Mouse (Mus musculus): Measurements from ENCODE around the gene Synpo2. TPM values are rescaled to one million over a fixed set of nuclear protein-coding genes. Genes with fewer than 3 reads are reported as not detected.

Synpo2 gene
- total RNA-seq, 1 experiment: 1.6 TPM

DNA sequence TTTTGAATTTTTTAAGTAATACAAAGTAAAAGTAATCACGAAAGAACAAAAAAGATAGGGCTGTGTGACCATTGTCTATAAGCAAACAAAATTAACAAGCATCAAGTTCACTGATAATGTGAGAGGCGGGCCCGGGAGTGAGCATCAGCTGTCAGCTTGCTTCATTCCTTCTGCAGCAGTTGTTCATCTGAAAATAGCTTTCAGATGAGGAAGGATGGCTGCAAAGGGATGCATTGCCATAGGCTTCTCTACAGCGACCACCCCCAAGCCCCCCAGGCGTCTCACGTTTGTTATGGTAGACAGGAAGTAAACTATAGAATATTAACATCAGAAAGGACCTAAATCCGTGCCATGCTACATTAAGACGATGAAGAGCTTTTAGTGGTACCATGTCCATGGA lies 202.1 kb downstream of the Synpo2 start:
- Histone ChIP-seq H3K4me1 (ENCODE audit: control insufficient read depth in 2 of 2, insufficient read depth in 2 of 2, low read length in 2 of 2, poor library complexity in 1 of 2) (no peaks in the 10 kb centered on the region), H3K9ac (ENCODE audit: insufficient read depth, low read depth, low read length, poor library complexity, severe bottlenecking) (no peak overlapping the region), H3K9me3 (ENCODE audit: control insufficient read depth, insufficient read depth, low read depth, low read length) (no peaks in the 10 kb centered on the region), H3K4me3 (ENCODE audit: insufficient read depth in 1 of 2, low read depth in 1 of 2, low read length in 2 of 2, poor library complexity in 1 of 2, severe bottlenecking in 1 of 2) (no peak overlapping the region), H3K27ac (ENCODE audit: insufficient read depth, low read depth, low read length, poor library complexity, severe bottlenecking) (no peak overlapping the region), H3K36me3 (ENCODE audit: control insufficient read depth, insufficient read depth, low read length, poor library complexity, severe bottlenecking) (no peaks in the 10 kb centered on the region)
- in situ Hi-C loops (cut with MboI; ENCODE audit: low sequenced_read_pairs in 2 of 2, unreplicated experiment in 2 of 2): no loop called here
- TF ChIP-seq ZNF384 (IDR thresholded peaks at IDR 0.05; ENCODE audit: low read depth, low read length) (no peak), HCFC1 (IDR thresholded peaks at IDR 0.05; ENCODE audit: borderline replicate concordance, insufficient read depth, low read length) (no peak), MAFK (IDR thresholded peaks at IDR 0.05; ENCODE audit: insufficient read depth, low read depth, low read length) (no peak), CHD2 (IDR thresholded peaks at IDR 0.05; ENCODE audit: low read depth, low read length) (no peak), ZC3H11A (IDR thresholded peaks at IDR 0.05; ENCODE audit: borderline replicate concordance, low read depth, low read length) (no peak)
- no peak for DNase-seq (ENCODE audit: low read depth, low spot score)

Other genes starting within 250 kb of the Synpo2 start
- not detected in 2 replicates for gene Myoz2, start 201.1 kb downstream of the Synpo2 start, total RNA-seq (2012; rRNA removed)
- 16.5 and 20.0 TPM in 2 replicates for gene Sec24d, start 31.3 kb upstream of the Synpo2 start, total RNA-seq (2012; rRNA removed)
- gene Mettl14, start 150.0 kb upstream of the Synpo2 start, total RNA-seq (2012; rRNA removed): 12.4 and 14.0 TPM in 2 replicates
- 0.58 and 1.3 TPM in 2 replicates for gene Prss12, start 210.8 kb upstream of the Synpo2 start, total RNA-seq (2012; rRNA removed)